Mouse (Mus musculus): ENCODE data around the gene Cacna2d4. TPM values are rescaled to one million over a fixed set of nuclear protein-coding genes. Genes with fewer than 3 reads are reported as not detected.
"Not testable (repeated sequence)": the region's sequence is repeated elsewhere in the genome, so short reads cannot be mapped to it uniquely, and the experiment has no call there.

Cacna2d4 gene
- polyA plus RNA-seq, 1 experiment from 2014 or later, result 0.02 TPM

DNA sequence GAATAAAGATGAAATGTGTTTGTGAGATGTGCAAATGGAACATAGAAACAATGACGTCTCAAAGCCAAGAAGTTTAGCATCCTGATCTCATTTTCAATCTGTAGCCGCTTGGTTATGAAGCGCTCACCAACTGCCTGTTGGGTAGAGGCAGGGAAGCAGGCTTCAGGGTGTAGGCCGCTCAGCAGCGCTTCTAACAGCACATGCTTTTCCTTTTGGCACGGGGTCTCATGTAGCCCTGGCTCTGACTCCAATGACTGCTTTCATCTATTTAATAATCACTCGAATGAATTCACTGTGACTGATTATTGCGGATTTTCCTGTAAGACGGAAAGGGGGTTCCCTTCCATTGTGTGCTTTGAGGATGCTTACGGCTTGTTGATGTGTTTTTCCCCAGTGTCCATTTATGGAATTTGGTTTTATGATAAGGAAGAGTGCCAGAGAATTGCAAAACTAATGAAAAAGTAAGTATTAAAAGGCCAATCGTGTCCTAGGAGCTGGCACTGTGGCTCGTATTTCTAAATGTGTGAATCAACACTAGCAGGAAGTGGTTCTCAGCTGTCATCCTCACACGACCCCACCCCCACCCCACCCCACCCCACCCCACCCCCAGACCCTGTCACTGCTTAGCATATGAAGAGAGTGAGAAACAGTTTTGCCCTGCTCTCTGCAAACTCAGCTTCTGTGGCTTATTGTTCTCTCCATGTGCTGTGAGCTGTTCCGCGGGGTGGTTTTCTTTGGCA lies 37.6 kb upstream of the Cacna2d4 start:
- no peaks in the 10 kb centered on the region for H3K9me3 ChIP-seq (replicated peaks; ENCODE audit: control insufficient read depth, low read length)
- no peak overlapping the region for H3K4me2 ChIP-seq (ENCODE audit: low read depth, low read length)
- no peak overlapping the region for H3K4me3 ChIP-seq (ENCODE audit: low read depth, low read length)
- ATAC-seq (ENCODE audit: low read depth), result no peak
- H3K36me3 ChIP-seq (ENCODE audit: control insufficient read depth, insufficient read depth), result no peaks in the 10 kb centered on the region
- no peak overlapping the region for H3K27ac ChIP-seq (ENCODE audit: low read length)
- 59% methylated on average over 15 of the region's 15 CpGs for WGBS (ENCODE audit: insufficient replicate concordance)
- no peak overlapping the region for H3K9ac ChIP-seq (ENCODE audit: low read depth, low read length)
- H3K4me1 ChIP-seq (ENCODE audit: control insufficient read depth, low read depth, low read length), result no peaks in the 10 kb centered on the region
- H3K27me3 ChIP-seq (ENCODE audit: control insufficient read depth, insufficient read depth, low read depth, low read length), result no peaks in the 10 kb centered on the region

DNA sequence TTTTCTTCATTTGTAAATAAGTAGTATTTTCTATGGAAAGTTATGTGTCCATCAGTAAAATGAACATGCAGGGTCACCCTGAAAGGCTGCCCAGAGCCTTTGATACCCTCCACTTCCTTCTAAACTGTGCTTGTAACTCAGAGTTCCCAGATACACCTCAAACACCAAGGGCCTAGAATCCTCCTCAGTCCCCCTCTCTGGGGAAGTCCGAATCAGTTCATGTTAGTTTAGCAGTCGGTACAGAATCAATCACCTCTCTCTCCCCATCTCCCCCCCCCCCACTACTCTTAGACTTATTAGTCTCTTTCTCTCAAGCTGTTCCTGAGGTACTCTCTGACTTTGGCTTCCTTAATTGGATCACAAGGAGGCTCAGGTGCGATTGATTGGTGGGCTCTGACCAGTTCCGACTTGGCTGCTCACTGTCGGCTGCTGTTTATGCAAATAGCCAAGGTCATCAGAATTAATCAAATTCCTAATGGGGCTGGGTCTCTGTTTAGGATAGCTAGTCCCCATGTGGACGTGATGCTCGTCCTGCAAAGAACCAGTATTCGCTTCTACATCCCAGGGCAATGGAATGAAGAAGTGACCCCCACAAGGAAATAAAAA lies 36.9 kb upstream of the Cacna2d4 start:
- H3K27me3 ChIP-seq (ENCODE audit: control insufficient read depth, insufficient read depth, low read depth, low read length), result no peaks in the 10 kb centered on the region
- no peaks in the 10 kb centered on the region for H3K4me1 ChIP-seq (ENCODE audit: control insufficient read depth, low read depth, low read length)
- ATAC-seq (ENCODE audit: low read depth), result no peak
- 54% methylated on average over 8 of the region's 8 CpGs for WGBS (ENCODE audit: insufficient replicate concordance)
- H3K4me3 ChIP-seq (ENCODE audit: low read depth, low read length), result no peak overlapping the region
- no peaks in the 10 kb centered on the region for H3K9me3 ChIP-seq (replicated peaks; ENCODE audit: control insufficient read depth, low read length)
- H3K4me2 ChIP-seq (ENCODE audit: low read depth, low read length), result no peak overlapping the region
- no peak overlapping the region for H3K27ac ChIP-seq (ENCODE audit: low read length)
- H3K9ac ChIP-seq (ENCODE audit: low read depth, low read length), result no peak overlapping the region
- no peaks in the 10 kb centered on the region for H3K36me3 ChIP-seq (ENCODE audit: control insufficient read depth, insufficient read depth)

DNA sequence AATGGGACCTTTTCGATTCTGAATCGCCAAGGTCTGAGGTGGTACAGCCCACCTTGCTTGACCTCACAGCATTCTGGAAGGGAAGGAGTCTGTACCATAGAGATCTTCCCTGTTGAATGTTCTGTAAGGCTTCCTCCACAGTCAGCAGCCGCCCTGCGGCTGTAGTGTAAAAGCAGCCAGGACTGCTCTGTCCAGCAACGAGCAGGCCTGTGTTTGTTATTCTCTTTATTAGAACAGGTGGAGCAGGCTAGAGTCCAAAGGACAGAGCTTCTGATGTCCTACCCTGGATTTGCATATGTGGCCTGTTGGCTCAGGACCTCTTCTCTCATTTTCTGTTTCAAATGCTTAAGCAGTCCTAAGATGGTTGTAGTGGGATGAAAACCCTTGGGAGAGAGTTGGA lies 36.0 kb upstream of the Cacna2d4 start:
- Histone ChIP-seq H3K4me1 (ENCODE audit: control insufficient read depth, low read depth, low read length) (no peaks in the 10 kb centered on the region), H3K27me3 (ENCODE audit: control insufficient read depth, insufficient read depth, low read depth, low read length) (no peaks in the 10 kb centered on the region), H3K27ac (ENCODE audit: low read length) (peak overlapping the region; percentile 45; the same call in 1 of the 2 replicates), H3K9ac (ENCODE audit: low read depth, low read length) (no peak overlapping the region), H3K9me3 (replicated peaks; ENCODE audit: control insufficient read depth, low read length) (no peaks in the 10 kb centered on the region), H3K36me3 (ENCODE audit: control insufficient read depth, insufficient read depth) (no peaks in the 10 kb centered on the region), H3K4me3 (ENCODE audit: low read depth, low read length) (no peak overlapping the region), H3K4me2 (ENCODE audit: low read depth, low read length) (peak overlapping the region; percentile 18; the same call in 1 of the 2 replicates)
- peak; percentile 81 for ATAC-seq (ENCODE audit: low read depth)
- 69% methylated on average over 5 of the region's 5 CpGs for WGBS (ENCODE audit: insufficient replicate concordance)

DNA sequence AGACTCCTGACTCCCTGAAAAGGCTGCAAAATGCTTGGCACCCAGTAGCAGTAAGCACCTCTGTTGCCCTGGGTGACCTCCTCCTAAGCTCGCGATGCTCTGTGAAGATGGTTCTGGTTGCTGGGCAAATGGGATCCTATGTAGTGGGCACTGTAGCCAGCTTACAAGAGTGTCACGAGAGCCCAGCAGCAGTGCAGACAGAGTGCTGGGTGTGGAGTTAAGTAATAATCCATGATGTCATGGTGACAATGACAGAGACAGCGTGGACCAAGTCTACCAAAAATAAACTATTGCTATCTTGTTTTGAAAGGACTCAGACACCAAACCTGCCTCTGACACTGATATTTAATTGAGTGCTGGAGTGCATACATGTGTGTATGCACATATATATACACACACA lies 34.8 kb upstream of the Cacna2d4 start:
- H3K36me3 ChIP-seq (ENCODE audit: control insufficient read depth, insufficient read depth), result no peaks in the 10 kb centered on the region
- no peaks in the 10 kb centered on the region for H3K9me3 ChIP-seq (replicated peaks; ENCODE audit: control insufficient read depth, low read length)
- no peak overlapping the region for H3K9ac ChIP-seq (ENCODE audit: low read depth, low read length)
- no peaks in the 10 kb centered on the region for H3K4me1 ChIP-seq (ENCODE audit: control insufficient read depth, low read depth, low read length)
- no peak overlapping the region for H3K4me2 ChIP-seq (ENCODE audit: low read depth, low read length)
- no peaks in the 10 kb centered on the region for H3K27me3 ChIP-seq (ENCODE audit: control insufficient read depth, insufficient read depth, low read depth, low read length)
- H3K4me3 ChIP-seq (ENCODE audit: low read depth, low read length), result no peak overlapping the region
- 79% methylated on average over 4 of the region's 4 CpGs for WGBS (ENCODE audit: insufficient replicate concordance)
- ATAC-seq (ENCODE audit: low read depth), result no peak
- H3K27ac ChIP-seq (ENCODE audit: low read length), result no peak overlapping the region

DNA sequence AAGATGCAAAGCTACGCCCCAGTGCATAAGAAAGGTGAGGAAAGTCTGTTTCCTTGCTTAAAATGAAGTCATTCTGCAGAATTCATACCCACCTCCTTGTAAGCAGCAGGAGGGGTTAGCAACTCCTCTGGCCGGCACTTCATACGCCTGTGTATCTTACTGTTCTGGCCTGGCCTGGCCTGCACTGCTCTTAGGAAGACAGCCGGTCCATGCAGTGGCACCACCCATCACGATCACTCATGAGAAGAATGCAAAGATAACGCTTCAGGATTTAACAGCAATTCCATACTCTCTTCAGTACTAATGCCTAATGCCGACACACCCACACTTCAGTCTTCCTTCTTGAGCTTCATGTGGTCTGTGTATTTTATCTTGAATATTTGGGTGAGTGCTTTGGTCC lies 32.0 kb upstream of the Cacna2d4 start:
- H3K9ac ChIP-seq (ENCODE audit: low read depth, low read length), result no peak overlapping the region
- WGBS (ENCODE audit: insufficient replicate concordance), result 80% methylated on average over 7 of the region's 7 CpGs
- no peak overlapping the region for H3K27ac ChIP-seq (ENCODE audit: low read length)
- H3K27me3 ChIP-seq (ENCODE audit: control insufficient read depth, insufficient read depth, low read depth, low read length), result no peaks in the 10 kb centered on the region
- no peaks in the 10 kb centered on the region for H3K4me1 ChIP-seq (ENCODE audit: control insufficient read depth, low read depth, low read length)
- H3K4me2 ChIP-seq (ENCODE audit: low read depth, low read length), result no peak overlapping the region
- no peak for ATAC-seq (ENCODE audit: low read depth)
- no peaks in the 10 kb centered on the region for H3K36me3 ChIP-seq (ENCODE audit: control insufficient read depth, insufficient read depth)
- no peak overlapping the region for H3K4me3 ChIP-seq (ENCODE audit: low read depth, low read length)
- no peaks in the 10 kb centered on the region for H3K9me3 ChIP-seq (replicated peaks; ENCODE audit: control insufficient read depth, low read length)

DNA sequence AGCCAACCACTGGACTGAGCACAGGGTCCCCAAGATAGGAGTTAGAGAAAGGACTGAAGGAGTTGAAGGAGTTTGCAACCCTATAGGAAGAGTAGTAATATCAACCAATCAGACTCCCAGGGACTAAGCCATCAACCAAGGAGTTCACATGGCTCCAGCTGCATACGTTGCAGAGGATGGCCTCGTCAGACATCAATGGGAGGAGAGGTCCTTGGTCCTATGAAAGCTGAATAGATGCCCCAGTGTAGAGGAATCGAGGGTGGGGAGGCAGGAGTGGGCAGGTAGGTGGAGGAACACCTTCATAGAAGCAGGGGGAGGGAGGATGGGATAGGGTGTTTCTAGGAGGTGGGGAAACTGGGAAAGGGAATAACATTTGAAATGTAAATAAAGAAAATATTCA lies 31.4 kb upstream of the Cacna2d4 start:
- Histone ChIP-seq H3K9ac (ENCODE audit: low read depth, low read length) (no peak overlapping the region), H3K27me3 (ENCODE audit: control insufficient read depth, insufficient read depth, low read depth, low read length) (no peaks in the 10 kb centered on the region), H3K4me2 (ENCODE audit: low read depth, low read length) (no peak overlapping the region), H3K27ac (ENCODE audit: low read length) (no peak overlapping the region), H3K36me3 (ENCODE audit: control insufficient read depth, insufficient read depth) (no peaks in the 10 kb centered on the region), H3K4me1 (ENCODE audit: control insufficient read depth, low read depth, low read length) (no peaks in the 10 kb centered on the region), H3K9me3 (replicated peaks; ENCODE audit: control insufficient read depth, low read length) (no peaks in the 10 kb centered on the region), H3K4me3 (ENCODE audit: low read depth, low read length) (no peak overlapping the region)
- WGBS (ENCODE audit: insufficient replicate concordance), result 65% methylated on average over 3 of the region's 3 CpGs
- no peak for ATAC-seq (ENCODE audit: low read depth)

DNA sequence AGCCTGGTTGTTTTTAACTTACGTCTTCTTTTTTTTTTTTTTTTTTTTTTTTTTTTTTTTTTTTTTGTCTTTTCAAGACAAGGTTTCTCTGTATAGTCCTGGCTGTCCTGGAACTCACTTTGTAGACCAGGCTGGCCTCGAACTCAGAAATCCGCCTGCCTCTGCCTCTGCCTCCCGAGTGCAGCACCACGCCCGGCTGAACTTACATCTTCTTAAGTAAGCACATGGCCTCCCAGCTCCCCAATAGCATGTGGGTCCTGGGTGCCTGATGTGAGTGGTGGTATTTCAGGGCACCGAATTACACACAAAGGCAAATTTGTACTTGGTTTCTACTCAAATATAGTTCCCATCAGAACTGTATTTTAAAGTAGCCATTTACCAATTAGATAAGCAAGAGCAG lies 30.3 kb upstream of the Cacna2d4 start:
- H3K4me1 ChIP-seq (ENCODE audit: control insufficient read depth, low read depth, low read length); H3K27me3 ChIP-seq (ENCODE audit: control insufficient read depth, insufficient read depth, low read depth, low read length); H3K27ac ChIP-seq (ENCODE audit: low read length); H3K4me2 ChIP-seq (ENCODE audit: low read depth, low read length); ATAC-seq (ENCODE audit: low read depth); H3K9me3 ChIP-seq (replicated peaks; ENCODE audit: control insufficient read depth, low read length); H3K4me3 ChIP-seq (ENCODE audit: low read depth, low read length); H3K9ac ChIP-seq (ENCODE audit: low read depth, low read length); H3K36me3 ChIP-seq (ENCODE audit: control insufficient read depth, insufficient read depth): not testable (repeated sequence)
- 76% methylated on average over 7 of the region's 7 CpGs for WGBS (ENCODE audit: insufficient replicate concordance)

DNA sequence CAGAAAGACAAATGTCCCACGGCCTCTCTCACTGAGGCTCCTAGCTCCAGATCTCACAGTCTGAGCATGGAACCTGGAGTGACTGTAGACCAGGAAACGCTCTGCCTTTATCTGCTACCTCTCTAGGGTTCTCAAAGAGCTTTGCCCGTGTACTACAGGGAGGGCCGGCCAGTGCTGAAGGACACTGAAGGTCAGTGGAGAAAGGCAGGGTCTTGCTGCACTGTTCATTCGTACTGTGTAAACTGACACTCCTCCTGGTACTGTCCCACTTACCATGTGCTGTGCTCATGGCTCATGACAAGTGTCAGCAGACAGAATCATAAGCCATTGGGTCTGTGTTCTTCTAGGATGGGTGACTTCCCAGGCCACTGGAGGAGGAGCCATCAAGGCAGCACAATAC lies 23.0 kb upstream of the Cacna2d4 start:
- 71% methylated on average over 5 of the region's 5 CpGs for WGBS (ENCODE audit: insufficient replicate concordance)
- H3K9me3 ChIP-seq (replicated peaks; ENCODE audit: control insufficient read depth, low read length), result no peaks in the 10 kb centered on the region
- no peaks in the 10 kb centered on the region for H3K27me3 ChIP-seq (ENCODE audit: control insufficient read depth, insufficient read depth, low read depth, low read length)
- H3K36me3 ChIP-seq (ENCODE audit: control insufficient read depth, insufficient read depth), result no peaks in the 10 kb centered on the region
- no peak for ATAC-seq (ENCODE audit: low read depth)
- no peaks in the 10 kb centered on the region for H3K4me1 ChIP-seq (ENCODE audit: control insufficient read depth, low read depth, low read length)
- no peak overlapping the region for H3K4me2 ChIP-seq (ENCODE audit: low read depth, low read length)
- H3K4me3 ChIP-seq (ENCODE audit: low read depth, low read length), result no peak overlapping the region
- H3K9ac ChIP-seq (ENCODE audit: low read depth, low read length), result no peak overlapping the region
- H3K27ac ChIP-seq (ENCODE audit: low read length), result no peak overlapping the region

DNA sequence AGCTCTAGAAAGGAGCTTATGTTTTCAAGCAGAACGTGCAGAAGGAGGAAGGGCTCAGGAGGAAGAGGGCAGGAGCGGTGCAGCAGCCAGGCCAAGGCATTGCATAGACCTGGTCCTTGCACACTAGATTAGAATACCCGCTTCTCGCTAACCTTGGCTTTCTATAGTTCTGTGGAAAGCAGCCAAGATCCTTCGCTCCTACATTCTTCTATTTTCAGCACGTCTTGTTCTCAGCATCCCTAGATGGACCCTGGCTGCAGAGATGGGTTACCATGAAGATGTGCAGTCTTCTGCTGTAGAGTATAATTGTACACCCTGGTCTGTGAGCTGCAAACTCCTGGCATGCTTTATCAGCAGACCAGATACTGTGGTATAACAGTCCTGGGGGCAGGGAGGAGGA lies 22.1 kb upstream of the Cacna2d4 start:
- no peak for ATAC-seq (ENCODE audit: low read depth)
- H3K4me1 ChIP-seq (ENCODE audit: control insufficient read depth, low read depth, low read length), result no peaks in the 10 kb centered on the region
- no peak overlapping the region for H3K4me3 ChIP-seq (ENCODE audit: low read depth, low read length)
- 56% methylated on average over 6 of the region's 6 CpGs for WGBS (ENCODE audit: insufficient replicate concordance)
- H3K27ac ChIP-seq (ENCODE audit: low read length), result no peak overlapping the region
- no peak overlapping the region for H3K9ac ChIP-seq (ENCODE audit: low read depth, low read length)
- H3K4me2 ChIP-seq (ENCODE audit: low read depth, low read length), result no peak overlapping the region
- H3K36me3 ChIP-seq (ENCODE audit: control insufficient read depth, insufficient read depth), result no peaks in the 10 kb centered on the region
- no peaks in the 10 kb centered on the region for H3K27me3 ChIP-seq (ENCODE audit: control insufficient read depth, insufficient read depth, low read depth, low read length)
- no peaks in the 10 kb centered on the region for H3K9me3 ChIP-seq (replicated peaks; ENCODE audit: control insufficient read depth, low read length)
